In genomic region chr14:73057764-73058163, GRCm38 (mm10) we compare ENCODE assay signal across 1 mouse cellular context.
TF ChIP-seq lines count a peak whose summit lies in the region.

No protein-coding gene starts in this region.

TF ChIP-seq in CH12.LX, 34 proteins besides CTCF, POLR2A, EP300 and RAD21 (continued from another document):
- TF ChIP-seq MAX (IDR thresholded peaks at IDR 0.05; ENCODE audit: low read length) (peak; percentile 52), HCFC1 (IDR thresholded peaks at IDR 0.05; ENCODE audit: low read depth, low read length) (peak; percentile 24; the same call in 1 of the 2 replicates), POLR2AphosphoS2 (IDR thresholded peaks at IDR 0.05; ENCODE audit: low read depth, low read length) (no peak), UBTF (IDR thresholded peaks at IDR 0.05; ENCODE audit: low read depth, low read length) (no peak), GABPA (IDR thresholded peaks at IDR 0.05; ENCODE audit: insufficient replicate concordance, low read depth, low read length) (no peak), NELFE (IDR thresholded peaks at IDR 0.05; ENCODE audit: low read depth, low read length) (no peak), SMC3 (IDR thresholded peaks at IDR 0.05; ENCODE audit: low read depth, low read length) (no peak), NRF1 (IDR thresholded peaks at IDR 0.05; ENCODE audit: low read depth, low read length) (no peak), JUND (conservative IDR thresholded peaks at IDR 0.05; ENCODE audit: low read depth, low read length) (peak; percentile 92)
